Mouse (Mus musculus) E14TG2a.4 (cell line): ENCODE measurements around the gene Wiz.

ENCODE experiments used
- CTCF ChIP-seq: conservative IDR thresholded peaks from 2 replicates; pipeline ENCODE4 v1.5.1; 2014; ENCODE audit warnings: low read length
- NANOG ChIP-seq: IDR thresholded peaks from 2 replicates; pipeline ENCODE4 v1.6.1; 2014; ENCODE audit warnings: borderline replicate concordance, low read length, mixed read lengths

GRCm38 (mm10) chr17:32315560-32315959, 73.7 kb downstream of the Wiz start:
- TF ChIP-seq CTCF (no peak), NANOG (no peak)
